In genomic region chr4:98109064-98109463, GRCm38 (mm10) we compare ENCODE assay signal across 8 mouse cellular contexts.
DNase-seq lines count a peak whose midpoint lies in the region; ATAC-seq lines count a peak whose summit lies in the region.

No protein-coding gene starts in this region.

- no peaks in the 10 kb centered on the region for H3K9me3 ChIP-seq in midbrain, embryonic 13.5 days

- H3K36me3 ChIP-seq in midbrain, embryonic 13.5 days = no peaks in the 10 kb centered on the region

- peaks cover 53% of the 10 kb centered on the region for H3K4me1 ChIP-seq in midbrain, embryonic 13.5 days (replicated peaks)

- peak; percentile 68 for ATAC-seq in midbrain, embryonic 13.5 days

- H3K4me2 ChIP-seq in midbrain, embryonic 13.5 days (replicated peaks) = peak overlapping the region; percentile 28; the same call in 1 of the 2 replicates

- no peak overlapping the region for H3K4me3 ChIP-seq in midbrain, embryonic 13.5 days (replicated peaks)

- H3K27me3 ChIP-seq in midbrain, embryonic 13.5 days = peaks cover 5% of the 10 kb centered on the region; the same call in 1 of the 2 replicates

- peak overlapping the region; percentile 91 for H3K27ac ChIP-seq in midbrain, embryonic 13.5 days

- 0 out of 2 replicates have a peak overlapping the region, but pooled peaks have one; percentile 20 for H3K9ac ChIP-seq in midbrain, embryonic 13.5 days (replicated peaks)

- intact Hi-C loops in left cerebral cortex, postnatal 4 days (cut with DNase I) = loop anchor here (10.0 kb wide), 1 partner anchor 324 kb away; no protein-coding TSS in a partner anchor

- WGBS in midbrain, embryonic 13.5 days = under 1% methylated on average over 7 of the region's 7 CpGs

- DNase-seq in spleen, postnatal 36 days (ENCODE audit: low spot score in 2 of 2) = peak; percentile 24 to 37
- no peak for DNase-seq in spleen, adult 12 weeks (ENCODE audit: low spot score)
- DNase-seq in embryo, embryonic 10 days (ENCODE audit: low spot score) = peak; percentile 80
- peak; percentile 56 to 75 for DNase-seq in gastrocnemius, postnatal 4 days (ENCODE audit: low spot score in 2 of 2)
- DNase-seq in induced T-regulatory cell, adult 2 months (ENCODE audit: low read depth) = peak; percentile 37
- peak; percentile 69 for DNase-seq in left cerebral cortex, postnatal 4 days
- peak; percentile 52 for DNase-seq in thymus, postnatal 0 days (ENCODE audit: low spot score)
